Mouse (Mus musculus) midbrain, embryonic 16.5 days (tissue): ENCODE results near the gene Tmem9. TPM values are rescaled to one million over a fixed set of nuclear protein-coding genes. Genes with fewer than 3 reads are reported as not detected.
A peak's percentile ranks its signal among the peaks of the same experiment; 100 is the strongest.

Source experiments
- ATAC-seq: fragments of 200-750 bp; cut with Nextera tagmentation; 2 replicates; pipeline ENCODE4 v1.8.0; 2017; ENCODE audit warnings: moderate TSS enrichment
- H3K27ac ChIP-seq: fragments of 300-500 bp; sonication (generic); 2 replicates; pipeline ENCODE4 v1.5.1; 2014; ENCODE audit warnings: mild to moderate bottlenecking, low read length, mixed read lengths
- H3K27me3 ChIP-seq: fragments of 300-500 bp; sonication (generic); 2 replicates; pipeline ENCODE4 v1.6.1; 2014; ENCODE audit warnings: low read depth, low read length, mixed read lengths; ENCODE audit not compliant: control insufficient read depth, insufficient read depth
- H3K36me3 ChIP-seq: fragments of 300-500 bp; sonication (generic); 2 replicates; pipeline ENCODE4 v1.6.1; 2014; ENCODE audit warnings: mild to moderate bottlenecking, low read length, moderate library complexity, mixed read lengths; ENCODE audit not compliant: control insufficient read depth, insufficient read depth
- H3K4me1 ChIP-seq: fragments of 300-500 bp; sonication (generic); 2 replicates; pipeline ENCODE4 v1.6.1; 2014; ENCODE audit warnings: mild to moderate bottlenecking, low read length, mixed read lengths; ENCODE audit not compliant: control insufficient read depth, insufficient read depth
- H3K4me2 ChIP-seq: fragments of 300-500 bp; sonication (generic); 2 replicates; pipeline ENCODE4 v1.6.1; 2014; ENCODE audit warnings: mild to moderate bottlenecking, low read length, mixed read lengths
- H3K4me3 ChIP-seq: fragments of 300-500 bp; sonication (generic); 2 replicates; pipeline ENCODE4 v1.5.1; 2014; ENCODE audit warnings: low read depth, mild to moderate bottlenecking, low read length, moderate library complexity, mixed read lengths
- H3K9ac ChIP-seq: fragments of 300-500 bp; sonication (generic); 2 replicates; pipeline ENCODE4 v1.6.1; 2014; ENCODE audit warnings: low read depth, low read length, mixed read lengths
- H3K9me3 ChIP-seq: fragments of 300-500 bp; sonication (generic); replicated peaks from 2 replicates; pipeline ENCODE4 v1.6.1; 2014; ENCODE audit warnings: mild to moderate bottlenecking, low read length, mixed read lengths; ENCODE audit not compliant: control insufficient read depth, poor library complexity, severe bottlenecking
- WGBS: fragments of 180-500 bp; shearing (Covaris S2); extraction: QIAGEN DNeasy Blood & Tissue Kit; methylation state at CpG from one replicate; pipeline ENCODE4 v1.1.7; 2014; 5-methylcytosine and 5-hydroxymethylcytosine counted together
- polyA plus RNA-seq: library from polyadenylated mRNA; unstranded; fragments of >200 nt; fragmentation: Nextera tagmentation; extraction: Ambion mirVana; gene quantifications from 2 replicates; pipeline ENCODE4 v1.2.1, GENCODE M21; 2015

The Tmem9 gene
- polyA plus RNA-seq, 1 experiment from 2014 or later, result 169 TPM

- Histone ChIP-seq H3K9ac (no peak overlapping the region), H3K4me3 (no peak overlapping the region), H3K27ac (no peak overlapping the region), H3K27me3 (no peaks in the 10 kb centered on the region), H3K9me3 (no peaks in the 10 kb centered on the region), H3K36me3 (no peaks in the 10 kb centered on the region), H3K4me2 (no peak overlapping the region), H3K4me1 (peaks cover 8% of the 10 kb centered on the region)
- WGBS, result 48% methylated on average over 3 of the region's 3 CpGs
- ATAC-seq, result no peak
Observed at GRCm38 (mm10) chr1:136058594-136058993, 50.6 kb downstream of the Tmem9 start.

- ATAC-seq, result peak; percentile 19; the same call in 1 of the 2 replicates
- no peak overlapping the region for H3K4me3 ChIP-seq
- no peak overlapping the region for H3K9ac ChIP-seq
- H3K27me3 ChIP-seq, result no peaks in the 10 kb centered on the region
- no peak overlapping the region for H3K27ac ChIP-seq
- H3K4me1 ChIP-seq, result peaks cover 2% of the 10 kb centered on the region; the same call in 1 of the 2 replicates
- H3K9me3 ChIP-seq, result no peaks in the 10 kb centered on the region
- H3K36me3 ChIP-seq, result no peaks in the 10 kb centered on the region
- 50% methylated on average over 9 of the region's 9 CpGs for WGBS
- no peak overlapping the region for H3K4me2 ChIP-seq
Observed at GRCm38 (mm10) chr1:136061041-136061789, 53.3 kb downstream of the Tmem9 start.

DNA sequence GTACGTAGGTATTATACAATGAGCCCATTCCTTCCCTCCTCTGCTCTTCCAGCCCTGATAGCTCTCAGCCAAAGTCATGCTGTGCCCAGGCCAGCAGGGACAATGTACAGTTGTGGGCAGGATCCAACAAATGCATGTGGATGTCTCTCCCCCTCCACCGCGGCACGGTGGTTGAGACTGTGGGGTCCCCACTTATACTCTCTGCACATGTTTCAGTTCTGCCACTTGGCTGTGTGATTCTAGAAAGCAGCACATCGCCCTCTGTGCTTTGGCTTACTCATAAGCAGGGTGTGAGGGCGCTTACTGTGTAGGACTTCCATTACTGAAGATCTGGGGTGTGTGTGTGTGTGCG is 53.8 kb downstream of the Tmem9 start:
- Histone ChIP-seq H3K9me3 (no peaks in the 10 kb centered on the region), H3K27me3 (no peaks in the 10 kb centered on the region), H3K4me3 (no peak overlapping the region), H3K36me3 (no peaks in the 10 kb centered on the region), H3K4me2 (no peak overlapping the region), H3K4me1 (no peaks in the 10 kb centered on the region), H3K27ac (no peak overlapping the region), H3K9ac (no peak overlapping the region)
- ATAC-seq, result peak; percentile 49; the same call in 1 of the 2 replicates
- 80% methylated on average over 7 of the region's 7 CpGs for WGBS

- H3K27ac ChIP-seq, result no peak overlapping the region
- H3K27me3 ChIP-seq, result no peaks in the 10 kb centered on the region
- no peak overlapping the region for H3K4me2 ChIP-seq
- no peak for ATAC-seq
- no peaks in the 10 kb centered on the region for H3K4me1 ChIP-seq
- H3K9me3 ChIP-seq, result no peaks in the 10 kb centered on the region
- H3K36me3 ChIP-seq, result no peaks in the 10 kb centered on the region
- H3K4me3 ChIP-seq, result no peak overlapping the region
- 72% methylated on average over 5 of the region's 5 CpGs for WGBS
- H3K9ac ChIP-seq, result no peak overlapping the region
Observed at GRCm38 (mm10) chr1:136063991-136064390, 56.0 kb downstream of the Tmem9 start.

GRCm38 (mm10) chr1:136066621-136067020 is 58.7 kb downstream of the Tmem9 start:
- Histone ChIP-seq H3K9ac (no peak overlapping the region), H3K4me3 (no peak overlapping the region), H3K27ac (no peak overlapping the region), H3K9me3 (no peaks in the 10 kb centered on the region), H3K27me3 (no peaks in the 10 kb centered on the region), H3K4me2 (no peak overlapping the region), H3K36me3 (no peaks in the 10 kb centered on the region), H3K4me1 (no peaks in the 10 kb centered on the region)
- WGBS, result 47% methylated on average over 1 of the region's 1 CpGs
- ATAC-seq, result no peak

DNA sequence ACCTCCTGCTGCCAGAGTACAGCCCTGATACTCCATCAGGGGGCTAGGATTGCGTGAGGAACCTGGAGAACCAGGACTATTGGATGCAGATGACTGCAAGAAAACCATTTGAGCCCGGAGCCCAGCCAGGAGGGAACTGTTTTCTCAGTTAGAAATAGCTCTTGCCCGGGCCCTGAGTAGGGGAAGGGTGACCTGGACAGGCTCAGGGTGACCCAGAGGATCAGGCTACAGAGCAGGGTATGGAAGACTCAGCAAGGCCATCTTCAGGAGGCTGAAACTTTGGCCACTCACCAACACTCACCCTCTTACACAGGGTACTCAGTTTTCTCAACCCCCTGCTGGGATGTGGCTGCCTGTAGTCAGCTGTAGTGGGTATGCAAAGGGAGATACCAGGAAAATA is 59.6 kb downstream of the Tmem9 start:
- no peak for ATAC-seq
- Histone ChIP-seq H3K4me2 (no peak overlapping the region), H3K36me3 (no peaks in the 10 kb centered on the region), H3K4me1 (no peaks in the 10 kb centered on the region), H3K9me3 (no peaks in the 10 kb centered on the region), H3K27ac (no peak overlapping the region), H3K4me3 (no peak overlapping the region), H3K9ac (no peak overlapping the region), H3K27me3 (no peaks in the 10 kb centered on the region)
- 80% methylated on average over 3 of the region's 3 CpGs for WGBS

- no peak for ATAC-seq
- H3K4me3 ChIP-seq, result no peak overlapping the region
- no peak overlapping the region for H3K4me2 ChIP-seq
- H3K27ac ChIP-seq, result no peak overlapping the region
- 0 out of 2 replicates have a peak, but pooled peaks cover 2% of the 10 kb centered on the region for H3K4me1 ChIP-seq
- 9% methylated on average over 3 of the region's 3 CpGs for WGBS
- H3K9me3 ChIP-seq, result no peaks in the 10 kb centered on the region
- no peak overlapping the region for H3K9ac ChIP-seq
- H3K27me3 ChIP-seq, result no peaks in the 10 kb centered on the region
- no peaks in the 10 kb centered on the region for H3K36me3 ChIP-seq
Observed at GRCm38 (mm10) chr1:136076086-136076485, 68.1 kb downstream of the Tmem9 start.

DNA sequence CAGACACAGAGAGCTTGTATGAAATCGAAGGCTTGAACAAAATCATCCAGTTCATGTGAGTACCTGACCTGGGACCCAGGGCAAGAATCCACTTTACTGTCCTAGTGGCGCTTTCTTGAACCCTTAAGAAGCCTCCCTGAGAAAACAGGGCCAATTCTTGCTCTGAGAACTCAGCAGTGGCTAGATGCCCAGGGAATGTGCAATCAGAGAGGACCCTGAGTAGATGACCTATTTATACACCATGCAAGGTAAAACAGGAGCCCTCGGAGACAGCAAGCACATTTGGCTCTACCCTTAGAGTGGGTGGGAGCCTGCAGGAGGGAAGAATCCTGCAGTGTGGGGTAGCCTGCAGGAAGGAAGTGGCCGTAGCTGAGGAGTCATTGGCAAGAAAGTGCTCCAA is 69.7 kb downstream of the Tmem9 start:
- Histone ChIP-seq H3K9me3 (0 out of 2 replicates have a peak, but pooled peaks cover 3% of the 10 kb centered on the region), H3K36me3 (no peaks in the 10 kb centered on the region), H3K9ac (no peak overlapping the region), H3K4me1 (0 out of 2 replicates have a peak, but pooled peaks cover 2% of the 10 kb centered on the region), H3K4me2 (no peak overlapping the region), H3K27ac (no peak overlapping the region; the same call in 1 of the 2 replicates), H3K27me3 (no peaks in the 10 kb centered on the region), H3K4me3 (no peak overlapping the region)
- 63% methylated on average over 4 of the region's 4 CpGs for WGBS
- ATAC-seq, result no peak

DNA sequence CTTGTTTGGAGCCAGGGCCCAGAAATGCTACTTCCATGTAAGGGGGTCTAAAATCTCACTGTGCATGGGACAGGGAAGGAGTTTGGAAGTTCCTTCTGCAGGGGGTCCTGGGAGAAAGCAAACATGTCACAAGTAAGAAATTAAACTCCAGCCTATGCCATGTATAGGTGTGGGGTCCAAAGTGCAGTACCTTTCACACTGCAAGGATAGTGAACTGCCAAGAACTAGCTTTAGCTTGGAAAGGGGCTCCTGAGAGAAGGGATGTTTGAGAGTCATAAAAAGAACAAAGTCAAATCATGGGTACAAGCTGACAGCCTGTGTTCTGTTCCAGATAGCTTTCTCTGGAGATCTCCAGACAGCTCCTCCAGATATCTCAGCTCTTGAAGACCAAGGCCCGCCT is 73.2 kb downstream of the Tmem9 start:
- Histone ChIP-seq H3K27ac (no peak overlapping the region), H3K9me3 (0 out of 2 replicates have a peak, but pooled peaks cover 3% of the 10 kb centered on the region), H3K27me3 (no peaks in the 10 kb centered on the region), H3K4me2 (no peak overlapping the region), H3K4me1 (0 out of 2 replicates have a peak, but pooled peaks cover 2% of the 10 kb centered on the region), H3K9ac (no peak overlapping the region), H3K36me3 (no peaks in the 10 kb centered on the region), H3K4me3 (no peak overlapping the region)
- no peak for ATAC-seq
- 89% methylated on average over 1 of the region's 1 CpGs for WGBS
